Mouse (Mus musculus): Measurements from ENCODE around the gene Zfp423.

The Zfp423 gene

DNA sequence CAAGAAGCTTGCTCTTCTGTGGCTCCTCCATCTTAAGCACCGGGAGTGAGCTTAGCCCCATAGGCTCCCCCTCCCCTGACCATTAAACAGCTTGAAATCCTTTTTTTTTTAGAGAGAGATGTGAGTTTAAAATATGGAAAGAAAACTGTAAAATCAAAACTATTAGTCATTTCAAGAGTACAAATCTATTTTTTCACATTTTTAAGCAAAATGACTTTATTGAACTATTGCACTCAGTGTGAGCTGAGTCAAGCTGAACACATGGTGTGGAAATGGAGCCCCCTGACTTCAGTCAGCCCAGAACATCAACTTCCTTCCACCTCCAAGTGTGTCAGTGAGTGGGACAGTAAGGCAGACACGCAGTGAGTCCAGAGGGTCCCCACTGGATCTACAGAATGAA is 339.9 kb downstream of the Zfp423 start:
- in situ Hi-C loops (cut with MseI, MboI) = no loop called here

DNA sequence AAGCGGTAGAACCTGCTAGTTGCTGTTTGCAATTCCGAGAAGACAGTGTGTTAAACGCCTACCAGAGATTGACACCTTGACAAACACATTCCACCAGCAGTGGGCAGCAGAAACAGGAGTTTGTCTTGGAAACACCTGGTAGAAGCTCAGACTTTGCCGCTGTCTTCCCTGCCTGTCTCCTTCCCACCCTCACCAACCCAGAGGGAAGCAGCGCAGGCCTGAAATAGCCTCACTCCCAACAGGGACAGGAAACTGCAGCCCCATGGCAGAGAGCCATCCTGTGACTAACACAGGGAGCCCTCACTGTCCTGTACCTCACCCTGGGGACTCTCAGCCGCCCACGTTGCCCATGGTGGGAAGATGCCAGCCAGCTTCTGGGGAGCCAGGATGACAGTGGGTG is 340.3 kb downstream of the Zfp423 start:
- in situ Hi-C loops (cut with MseI, MboI) = no loop called here

- in situ Hi-C loops (cut with MseI, MboI) = no loop called here
These were observed 345.7 kb downstream of the Zfp423 start for GRCm38 (mm10) chr8:87613701-87614100.
